27 mouse cellular contexts compared by ENCODE assay signal in the genomic region with DNA sequence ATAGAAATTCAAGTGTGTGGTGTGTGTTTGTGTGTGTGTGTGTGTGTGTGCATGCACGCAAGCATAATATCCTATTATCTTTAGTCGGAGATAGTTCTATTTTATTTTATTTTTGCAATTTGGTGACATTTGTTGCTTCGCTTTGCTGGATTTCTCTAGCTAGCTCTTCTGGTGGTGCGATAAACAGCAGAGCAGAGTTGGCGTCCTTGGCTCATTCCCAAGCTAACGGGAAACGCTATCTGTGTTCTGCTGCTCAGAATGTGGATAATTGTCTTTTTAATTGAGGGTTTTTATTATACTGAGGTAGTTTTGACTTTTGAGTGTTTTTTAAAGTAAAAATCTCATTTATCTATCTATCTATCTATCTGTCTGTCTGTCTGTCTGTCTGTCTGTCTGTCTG. TPM values are rescaled to one million over a fixed set of nuclear protein-coding genes. Genes with fewer than 3 reads are reported as not detected.
DNase-seq lines count a peak whose midpoint lies in the region; ATAC-seq and TF ChIP-seq lines count a peak whose summit lies in the region.
"Had no signal": no experiment of that assay in that cellular context is flagged by ENCODE, and none has a peak within 500 bp of the region (broad histone marks: within the 10 kb centered on the region; RNA-seq: fewer than 3 reads in every experiment).

No protein-coding gene starts in this region.

- H3K36me3 ChIP-seq in lung, embryonic 14.5 days (ENCODE audit: insufficient read depth): no peaks in the 10 kb centered on the region
- no peaks in the 10 kb centered on the region for H3K36me3 ChIP-seq in lung, postnatal 0 days (ENCODE audit: insufficient read depth, low read length)
- H3K36me3 ChIP-seq: embryonic facial prominence, embryonic 15.5 days; forebrain, embryonic 10.5 days; heart, embryonic 15.5 days; limb, embryonic 12.5 days; liver, embryonic 12.5 days had no signal

- H3K27me3 ChIP-seq in lung, embryonic 14.5 days (ENCODE audit: insufficient read depth, low read length): no peaks in the 10 kb centered on the region
- no peaks in the 10 kb centered on the region for H3K27me3 ChIP-seq in lung, postnatal 0 days (replicated peaks; ENCODE audit: insufficient read depth, low read length)
- H3K27me3 ChIP-seq: embryonic facial prominence, embryonic 15.5 days; heart, embryonic 15.5 days; limb, embryonic 12.5 days; liver, embryonic 12.5 days had no signal

- TF ChIP-seq POLR2A in brain, embryonic 14.5 days (IDR thresholded peaks at IDR 0.05; ENCODE audit: borderline replicate concordance, extremely low read depth, insufficient read depth, insufficient read length, poor library complexity, severe bottlenecking): no peak

- TF ChIP-seq CTCF in lung, embryonic 14.5 days (IDR thresholded peaks at IDR 0.05; ENCODE audit: low read depth): no peak
- TF ChIP-seq CTCF in lung, postnatal 0 days (IDR thresholded peaks at IDR 0.05): no peak
- TF ChIP-seq CTCF in brain, embryonic 14.5 days (IDR thresholded peaks at IDR 0.05; ENCODE audit: borderline replicate concordance, extremely low read depth, insufficient read depth, insufficient read length): no peak

- H3K4me3 ChIP-seq in lung, embryonic 14.5 days (ENCODE audit: low read depth, low read length): no peak overlapping the region
- H3K4me3 ChIP-seq in lung, postnatal 0 days (ENCODE audit: low read depth, low read length): no peak overlapping the region
- H3K4me3 ChIP-seq: embryonic facial prominence, embryonic 15.5 days; forebrain, embryonic 10.5 days; heart, embryonic 15.5 days; limb, embryonic 12.5 days; liver, embryonic 12.5 days had no signal

- H3K9me3 ChIP-seq in lung, embryonic 14.5 days (ENCODE audit: low read depth, low read length): no peaks in the 10 kb centered on the region
- no peaks in the 10 kb centered on the region for H3K9me3 ChIP-seq in lung, postnatal 0 days (ENCODE audit: low read length)
- H3K9me3 ChIP-seq: embryonic facial prominence, embryonic 15.5 days; forebrain, embryonic 10.5 days; heart, embryonic 15.5 days; limb, embryonic 12.5 days; liver, embryonic 12.5 days had no signal

- ATAC-seq in lung, embryonic 14.5 days (ENCODE audit: insufficient read depth): no peak
- ATAC-seq in lung, postnatal 0 days: no peak
- ATAC-seq: hindbrain, embryonic 16.5 days; intestine, embryonic 16.5 days; liver, embryonic 12.5 days had no signal

- no peak overlapping the region for H3K27ac ChIP-seq in lung, embryonic 14.5 days (ENCODE audit: low read depth)
- no peak overlapping the region for H3K27ac ChIP-seq in lung, postnatal 0 days (ENCODE audit: low read length)
- H3K27ac ChIP-seq: embryonic facial prominence, embryonic 15.5 days; forebrain, embryonic 10.5 days; heart, embryonic 15.5 days; limb, embryonic 12.5 days; liver, embryonic 12.5 days had no signal

- H3K4me1 ChIP-seq in lung, embryonic 14.5 days (ENCODE audit: insufficient read depth): no peaks in the 10 kb centered on the region
- H3K4me1 ChIP-seq in lung, postnatal 0 days (ENCODE audit: insufficient read depth, low read depth, low read length): no peaks in the 10 kb centered on the region
- H3K4me1 ChIP-seq: embryonic facial prominence, embryonic 15.5 days; forebrain, embryonic 10.5 days; heart, embryonic 15.5 days; limb, embryonic 12.5 days; liver, embryonic 12.5 days had no signal

- DNase-seq in lung, embryonic 14.5 days: peak; percentile 13
- DNase-seq in lung, postnatal 0 days (ENCODE audit: low spot score): no peak
- DNase-seq in brain, embryonic 14.5 days (ENCODE audit: low read depth): peak; percentile 22
- DNase-seq in layer of hippocampus, adult 18-20 months (ENCODE audit: low spot score in 2 of 2): peak; percentile 46 to 83
- peak; percentile 41 to 49 for DNase-seq in layer of hippocampus, postnatal 36 days
- no peak for DNase-seq in adrenal gland, adult 18-20 months (ENCODE audit: low spot score in 2 of 2)
- DNase-seq in adrenal gland, postnatal 10 days: no peak
- DNase-seq: adrenal gland, adult 8-10 months; cerebellum, adult 11 months; cerebellum, postnatal 10 days; gastrocnemius, postnatal 25 days; heart, postnatal 4 days; lung, adult 2 months; lung, postnatal 4 days had no signal

- no peak for TF ChIP-seq EP300 in lung, postnatal 0 days (IDR thresholded peaks at IDR 0.05)

- 78% methylated on average over 7 of the region's 7 CpGs for WGBS in lung, embryonic 14.5 days
- WGBS in lung, postnatal 0 days: 77% methylated on average over 7 of the region's 7 CpGs

- H3K4me2 ChIP-seq in lung, embryonic 14.5 days: no peak overlapping the region
- H3K4me2 ChIP-seq in lung, postnatal 0 days (replicated peaks; ENCODE audit: low read depth, low read length): no peak overlapping the region
- H3K4me2 ChIP-seq: embryonic facial prominence, embryonic 15.5 days; heart, embryonic 15.5 days; limb, embryonic 12.5 days; liver, embryonic 12.5 days had no signal

- no peak overlapping the region for H3K9ac ChIP-seq in lung, embryonic 14.5 days
- H3K9ac ChIP-seq in lung, postnatal 0 days (replicated peaks; ENCODE audit: low read depth): no peak overlapping the region
- H3K9ac ChIP-seq: embryonic facial prominence, embryonic 15.5 days; heart, embryonic 15.5 days; limb, embryonic 12.5 days; liver, embryonic 12.5 days had no signal

RNA-seq across cellular contexts. Expression of a gene that starts 1.6 kb away (rescaled TPM):
- not detected in 2 replicates for polyA plus RNA-seq in lung, embryonic 14.5 days (2014; fragmentation: Nextera tagmentation; extraction: Ambion mirVana)
- polyA plus RNA-seq in lung, postnatal 0 days (2015; fragmentation: Nextera tagmentation; extraction: Ambion mirVana): not detected in 2 replicates
- polyA plus RNA-seq in brain, embryonic 14.5 days (2012; rRNA removed): not detected in 2 replicates
- not detected for total RNA-seq in layer of hippocampus, adult 18-20 months (2021)
- total RNA-seq in layer of hippocampus, postnatal 36 days (2021): not detected
- total RNA-seq in adrenal gland, adult 18-20 months (2021): not detected
- total RNA-seq in adrenal gland, postnatal 10 days (2021): not detected
- total RNA-seq: adrenal gland, adult 8-10 months; gastrocnemius, postnatal 25 days; heart, adult 8-10 months; heart, postnatal 4 days had no signal
- polyA plus RNA-seq: forebrain, embryonic 10.5 days; heart, embryonic 15.5 days; hindbrain, embryonic 16.5 days; intestine, embryonic 16.5 days; kidney, embryonic 16.5 days; large intestine, adult 2 months; limb, embryonic 12.5 days; liver, embryonic 12.5 days; lung, adult 2 months; stomach, embryonic 16.5 days; thymus, postnatal 0 days; urinary bladder, adult 2 months had no signal

RNA-seq across cellular contexts. Expression of a gene that starts 4.3 kb away (rescaled TPM):
- polyA plus RNA-seq in lung, embryonic 14.5 days (2014; fragmentation: Nextera tagmentation; extraction: Ambion mirVana): not detected in 2 replicates
- polyA plus RNA-seq in lung, postnatal 0 days (2015; fragmentation: Nextera tagmentation; extraction: Ambion mirVana): 0.26 TPM in 1 of 2 replicates, not detected in the other
- not detected in 2 replicates for polyA plus RNA-seq in brain, embryonic 14.5 days (2012; rRNA removed)
- total RNA-seq in layer of hippocampus, adult 18-20 months (2021): not detected
- total RNA-seq in layer of hippocampus, postnatal 36 days (2021): not detected
- not detected for total RNA-seq in adrenal gland, adult 18-20 months (2021)
- total RNA-seq in adrenal gland, postnatal 10 days (2021): not detected
- total RNA-seq: adrenal gland, adult 8-10 months; gastrocnemius, postnatal 25 days; heart, adult 8-10 months; heart, postnatal 4 days had no signal
- polyA plus RNA-seq: forebrain, embryonic 10.5 days; heart, embryonic 15.5 days; hindbrain, embryonic 16.5 days; intestine, embryonic 16.5 days; kidney, embryonic 16.5 days; large intestine, adult 2 months; limb, embryonic 12.5 days; liver, embryonic 12.5 days; lung, adult 2 months; stomach, embryonic 16.5 days; thymus, postnatal 0 days had no signal

RNA-seq across cellular contexts. Expression of a gene that starts 6.0 kb away (rescaled TPM):
- polyA plus RNA-seq in lung, embryonic 14.5 days (2014; fragmentation: Nextera tagmentation; extraction: Ambion mirVana): not detected in 2 replicates
- not detected in 2 replicates for polyA plus RNA-seq in lung, postnatal 0 days (2015; fragmentation: Nextera tagmentation; extraction: Ambion mirVana)
- not detected in 2 replicates for polyA plus RNA-seq in brain, embryonic 14.5 days (2012; rRNA removed)
- not detected for total RNA-seq in layer of hippocampus, adult 18-20 months (2021)
- total RNA-seq in layer of hippocampus, postnatal 36 days (2021): not detected
- not detected for total RNA-seq in adrenal gland, adult 18-20 months (2021)
- not detected for total RNA-seq in adrenal gland, postnatal 10 days (2021)
- total RNA-seq: adrenal gland, adult 8-10 months; gastrocnemius, postnatal 25 days; heart, adult 8-10 months; heart, postnatal 4 days had no signal
- polyA plus RNA-seq: forebrain, embryonic 10.5 days; heart, embryonic 15.5 days; hindbrain, embryonic 16.5 days; intestine, embryonic 16.5 days; kidney, embryonic 16.5 days; large intestine, adult 2 months; limb, embryonic 12.5 days; liver, embryonic 12.5 days; lung, adult 2 months; stomach, embryonic 16.5 days; thymus, postnatal 0 days; urinary bladder, adult 2 months had no signal

RNA-seq across cellular contexts. Expression of a gene that starts 12.8 kb away (rescaled TPM):
- not detected in 2 replicates for polyA plus RNA-seq in lung, embryonic 14.5 days (2014; fragmentation: Nextera tagmentation; extraction: Ambion mirVana)
- polyA plus RNA-seq in lung, postnatal 0 days (2015; fragmentation: Nextera tagmentation; extraction: Ambion mirVana): not detected in 2 replicates
- polyA plus RNA-seq in brain, embryonic 14.5 days (2012; rRNA removed): not detected in 2 replicates
- total RNA-seq in layer of hippocampus, adult 18-20 months (2021): not detected
- total RNA-seq in layer of hippocampus, postnatal 36 days (2021): not detected
- not detected for total RNA-seq in adrenal gland, adult 18-20 months (2021)
- not detected for total RNA-seq in adrenal gland, postnatal 10 days (2021)
- total RNA-seq: adrenal gland, adult 8-10 months; gastrocnemius, postnatal 25 days; heart, adult 8-10 months; heart, postnatal 4 days had no signal
- polyA plus RNA-seq: forebrain, embryonic 10.5 days; heart, embryonic 15.5 days; hindbrain, embryonic 16.5 days; intestine, embryonic 16.5 days; kidney, embryonic 16.5 days; large intestine, adult 2 months; limb, embryonic 12.5 days; liver, embryonic 12.5 days; lung, adult 2 months; stomach, embryonic 16.5 days; thymus, postnatal 0 days; urinary bladder, adult 2 months had no signal

RNA-seq across cellular contexts. Expression of a gene that starts 18.0 kb away (rescaled TPM):
- not detected in 2 replicates for polyA plus RNA-seq in lung, embryonic 14.5 days (2014; fragmentation: Nextera tagmentation; extraction: Ambion mirVana)
- not detected in 2 replicates for polyA plus RNA-seq in lung, postnatal 0 days (2015; fragmentation: Nextera tagmentation; extraction: Ambion mirVana)
- not detected in 2 replicates for polyA plus RNA-seq in brain, embryonic 14.5 days (2012; rRNA removed)
- not detected for total RNA-seq in layer of hippocampus, adult 18-20 months (2021)
- not detected for total RNA-seq in layer of hippocampus, postnatal 36 days (2021)
- total RNA-seq in adrenal gland, adult 18-20 months (2021): not detected
- total RNA-seq in adrenal gland, postnatal 10 days (2021): not detected
- total RNA-seq: adrenal gland, adult 8-10 months; gastrocnemius, postnatal 25 days; heart, adult 8-10 months; heart, postnatal 4 days had no signal
- polyA plus RNA-seq: forebrain, embryonic 10.5 days; heart, embryonic 15.5 days; hindbrain, embryonic 16.5 days; intestine, embryonic 16.5 days; kidney, embryonic 16.5 days; large intestine, adult 2 months; limb, embryonic 12.5 days; liver, embryonic 12.5 days; lung, adult 2 months; stomach, embryonic 16.5 days; thymus, postnatal 0 days; urinary bladder, adult 2 months had no signal

Comparison
In these comparisons a context has a peak if more than half of its experiments do, and no peak if none do; other contexts are left out.
1. DNase-seq: peak in lung, embryonic 14.5 days (single experiment), brain, embryonic 14.5 days (single experiment), layer of hippocampus, adult 18-20 months (2 of 2) and layer of hippocampus, postnatal 36 days (2 of 2); none in lung, postnatal 0 days (single experiment), adrenal gland, adult 18-20 months (0 of 2) and adrenal gland, postnatal 10 days (single experiment).